Mouse (Mus musculus): ENCODE measurements around the gene Gng12. TPM values are rescaled to one million over a fixed set of nuclear protein-coding genes. Genes with fewer than 3 reads are reported as not detected.
A peak's percentile ranks its signal among the peaks of the same experiment; 100 is the strongest.

Gng12 gene
- polyA plus RNA-seq, 1 experiment from 2014 or later, result 265 TPM

GRCm38 (mm10) chr6:66910493-66911435 lies 14.6 kb downstream of the Gng12 start:
- Histone ChIP-seq H3K27ac (ENCODE audit: low read depth, low read length) (peak overlapping the region; percentile 87), H3K9me3 (ENCODE audit: control insufficient read depth) (no peaks in the 10 kb centered on the region), H3K27me3 (replicated peaks; ENCODE audit: control insufficient read depth, insufficient read depth, low read length) (no peaks in the 10 kb centered on the region), H3K9ac (ENCODE audit: low read depth, low read length) (peak overlapping the region; percentile 13; the same call in 1 of the 2 replicates), H3K4me2 (replicated peaks; ENCODE audit: low read depth) (peak overlapping the region; percentile 33), H3K4me1 (replicated peaks; ENCODE audit: control insufficient read depth, insufficient read depth, low read length) (peaks cover 15% of the 10 kb centered on the region), H3K36me3 (ENCODE audit: control insufficient read depth, insufficient read depth) (peaks cover 13% of the 10 kb centered on the region; the same call in 1 of the 2 replicates), H3K4me3 (ENCODE audit: low read depth, low read length) (no peak overlapping the region)
- WGBS, result 17% methylated on average over 11 of the region's 11 CpGs
- TF ChIP-seq CTCF (IDR thresholded peaks at IDR 0.05; ENCODE audit: low read depth), result peak; percentile 66
- peak; percentile 94 for ATAC-seq

DNA sequence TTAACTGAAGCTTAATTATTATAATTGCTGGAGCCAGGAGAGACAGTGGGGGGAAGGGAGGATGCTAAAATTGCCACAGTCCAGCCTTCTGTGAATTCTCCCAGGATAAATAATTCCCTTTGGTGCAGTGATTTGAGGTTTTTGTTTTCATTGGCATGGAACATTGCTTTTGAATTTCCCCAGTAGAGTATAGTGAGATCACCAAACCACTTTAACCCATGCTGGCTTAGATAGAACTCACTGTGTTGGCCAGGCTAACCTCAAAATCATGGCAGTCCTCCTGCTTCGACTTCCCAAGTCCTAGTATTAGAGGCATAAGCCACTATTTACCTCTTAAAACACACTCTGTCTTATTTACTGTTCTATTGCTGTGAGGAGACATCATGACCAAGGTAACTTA lies 17.2 kb downstream of the Gng12 start:
- 94% methylated on average over 1 of the region's 1 CpGs for WGBS
- Histone ChIP-seq H3K4me3 (ENCODE audit: low read depth, low read length) (no peak overlapping the region), H3K4me2 (replicated peaks; ENCODE audit: low read depth) (no peak overlapping the region), H3K27me3 (replicated peaks; ENCODE audit: control insufficient read depth, insufficient read depth, low read length) (no peaks in the 10 kb centered on the region), H3K4me1 (replicated peaks; ENCODE audit: control insufficient read depth, insufficient read depth, low read length) (peaks cover 15% of the 10 kb centered on the region; the same call in 1 of the 2 replicates), H3K9ac (ENCODE audit: low read depth, low read length) (no peak overlapping the region), H3K36me3 (ENCODE audit: control insufficient read depth, insufficient read depth) (peaks cover 15% of the 10 kb centered on the region; the same call in 1 of the 2 replicates), H3K9me3 (ENCODE audit: control insufficient read depth) (no peaks in the 10 kb centered on the region), H3K27ac (ENCODE audit: low read depth, low read length) (no peak overlapping the region)
- no peak for TF ChIP-seq CTCF (IDR thresholded peaks at IDR 0.05; ENCODE audit: low read depth)
- no peak for ATAC-seq

GRCm38 (mm10) chr6:66915592-66915991 lies 19.4 kb downstream of the Gng12 start:
- WGBS, result 90% methylated on average over 2 of the region's 2 CpGs
- Histone ChIP-seq H3K9me3 (ENCODE audit: control insufficient read depth) (no peaks in the 10 kb centered on the region), H3K4me1 (replicated peaks; ENCODE audit: control insufficient read depth, insufficient read depth, low read length) (no peaks in the 10 kb centered on the region; the same call in 1 of the 2 replicates), H3K36me3 (ENCODE audit: control insufficient read depth, insufficient read depth) (peaks cover 15% of the 10 kb centered on the region; the same call in 1 of the 2 replicates), H3K4me3 (ENCODE audit: low read depth, low read length) (no peak overlapping the region), H3K4me2 (replicated peaks; ENCODE audit: low read depth) (no peak overlapping the region), H3K27me3 (replicated peaks; ENCODE audit: control insufficient read depth, insufficient read depth, low read length) (no peaks in the 10 kb centered on the region), H3K9ac (ENCODE audit: low read depth, low read length) (no peak overlapping the region), H3K27ac (ENCODE audit: low read depth, low read length) (no peak overlapping the region)
- no peak for ATAC-seq
- no peak for TF ChIP-seq CTCF (IDR thresholded peaks at IDR 0.05; ENCODE audit: low read depth)

- Histone ChIP-seq H3K9me3 (ENCODE audit: control insufficient read depth) (no peaks in the 10 kb centered on the region), H3K4me1 (replicated peaks; ENCODE audit: control insufficient read depth, insufficient read depth, low read length) (no peaks in the 10 kb centered on the region; the same call in 1 of the 2 replicates), H3K4me3 (ENCODE audit: low read depth, low read length) (no peak overlapping the region), H3K4me2 (replicated peaks; ENCODE audit: low read depth) (no peak overlapping the region), H3K36me3 (ENCODE audit: control insufficient read depth, insufficient read depth) (peaks cover 15% of the 10 kb centered on the region; the same call in 1 of the 2 replicates), H3K9ac (ENCODE audit: low read depth, low read length) (no peak overlapping the region), H3K27me3 (replicated peaks; ENCODE audit: control insufficient read depth, insufficient read depth, low read length) (no peaks in the 10 kb centered on the region), H3K27ac (ENCODE audit: low read depth, low read length) (no peak overlapping the region)
- TF ChIP-seq CTCF (IDR thresholded peaks at IDR 0.05; ENCODE audit: low read depth), result no peak
- ATAC-seq, result no peak
- 88% methylated on average over 7 of the region's 7 CpGs for WGBS
Observed at GRCm38 (mm10) chr6:66917032-66917431, 20.8 kb downstream of the Gng12 start.

DNA sequence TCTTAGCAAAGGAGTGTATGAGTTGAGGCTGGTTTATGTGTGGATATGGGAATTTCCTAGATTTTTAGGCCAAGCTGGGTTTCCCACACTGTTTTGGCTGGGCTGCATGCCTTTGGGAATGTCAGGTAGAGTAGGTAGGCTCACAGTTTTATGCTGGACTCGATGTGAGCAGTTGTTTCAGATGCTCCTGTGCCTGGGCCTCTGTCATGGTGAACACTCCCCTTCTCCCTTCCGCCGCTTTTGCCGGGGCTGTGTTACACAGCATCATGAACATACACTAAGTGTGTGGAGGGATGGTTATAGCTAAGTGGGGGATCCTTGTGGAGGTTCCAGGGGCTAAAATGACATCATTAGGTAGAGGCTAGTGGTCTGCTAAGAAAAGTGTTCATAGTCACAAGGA lies 24.6 kb downstream of the Gng12 start:
- WGBS, result 87% methylated on average over 4 of the region's 4 CpGs

DNA sequence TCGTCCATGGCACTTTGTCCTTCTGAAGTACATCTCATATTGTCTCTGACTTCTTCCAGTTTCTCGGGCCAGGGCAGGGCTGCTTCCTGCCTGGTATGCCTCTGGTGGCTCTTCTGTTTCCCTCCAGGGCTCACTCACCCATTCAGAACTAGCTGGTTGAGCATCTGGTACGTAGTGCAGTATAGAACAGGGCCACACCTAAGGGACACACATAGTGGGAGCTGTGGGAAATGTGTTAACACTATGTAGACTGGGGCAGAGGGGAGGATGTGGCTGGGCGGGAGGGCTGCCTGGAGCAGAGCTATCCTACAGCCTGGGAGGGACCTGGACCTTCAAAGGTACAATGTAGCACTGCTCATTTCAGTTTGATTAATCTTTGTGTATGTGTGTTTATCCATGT lies 25.6 kb downstream of the Gng12 start:
- no peak for TF ChIP-seq CTCF (IDR thresholded peaks at IDR 0.05; ENCODE audit: low read depth)
- ATAC-seq, result no peak
- H3K4me1 ChIP-seq (replicated peaks; ENCODE audit: control insufficient read depth, insufficient read depth, low read length), result 0 out of 2 replicates have a peak, but pooled peaks cover 9% of the 10 kb centered on the region
- H3K9me3 ChIP-seq (ENCODE audit: control insufficient read depth), result no peaks in the 10 kb centered on the region
- H3K4me2 ChIP-seq (replicated peaks; ENCODE audit: low read depth), result no peak overlapping the region
- H3K4me3 ChIP-seq (ENCODE audit: low read depth, low read length), result no peak overlapping the region
- no peak overlapping the region for H3K9ac ChIP-seq (ENCODE audit: low read depth, low read length)
- H3K36me3 ChIP-seq (ENCODE audit: control insufficient read depth, insufficient read depth), result no peaks in the 10 kb centered on the region; the same call in 1 of the 2 replicates
- H3K27ac ChIP-seq (ENCODE audit: low read depth, low read length), result no peak overlapping the region
- 81% methylated on average over 4 of the region's 4 CpGs for WGBS
- no peaks in the 10 kb centered on the region for H3K27me3 ChIP-seq (replicated peaks; ENCODE audit: control insufficient read depth, insufficient read depth, low read length)

More for the DNA sequence above, 24.6 kb downstream of the Gng12 start:
- no peak overlapping the region for H3K9ac ChIP-seq (ENCODE audit: low read depth, low read length)
- H3K27me3 ChIP-seq (replicated peaks; ENCODE audit: control insufficient read depth, insufficient read depth, low read length), result no peaks in the 10 kb centered on the region
- no peak for ATAC-seq
- H3K36me3 ChIP-seq (ENCODE audit: control insufficient read depth, insufficient read depth), result peaks cover 2% of the 10 kb centered on the region; the same call in 1 of the 2 replicates
- H3K4me1 ChIP-seq (replicated peaks; ENCODE audit: control insufficient read depth, insufficient read depth, low read length), result 0 out of 2 replicates have a peak, but pooled peaks cover 4% of the 10 kb centered on the region
- H3K9me3 ChIP-seq (ENCODE audit: control insufficient read depth), result no peaks in the 10 kb centered on the region
- no peak overlapping the region for H3K27ac ChIP-seq (ENCODE audit: low read depth, low read length)
- H3K4me3 ChIP-seq (ENCODE audit: low read depth, low read length), result no peak overlapping the region
- no peak overlapping the region for H3K4me2 ChIP-seq (replicated peaks; ENCODE audit: low read depth)
- TF ChIP-seq CTCF (IDR thresholded peaks at IDR 0.05; ENCODE audit: low read depth), result no peak

Measured in intestine, postnatal 0 days (tissue).